Mouse (Mus musculus) embryonic fibroblast, embryonic 13.5 days (primary cell): ENCODE results near the gene Gm17018. TPM values are rescaled to one million over a fixed set of nuclear protein-coding genes. Genes with fewer than 3 reads are reported as not detected.

Experiments
- H3K27ac ChIP-seq: 2 replicates; pipeline ENCODE4 v1.5.1; 2012; ENCODE audit warnings: low read length, control low read depth, inconsistent platforms; ENCODE audit not compliant: insufficient read depth
- H3K4me1 ChIP-seq: 2 replicates; pipeline ENCODE4 v1.6.1; 2011; ENCODE audit warnings: low read length; ENCODE audit not compliant: control insufficient read depth, insufficient read depth
- H3K4me3 ChIP-seq: 2 replicates; pipeline ENCODE4 v1.5.1; 2011; ENCODE audit warnings: mild to moderate bottlenecking, control low read depth, low read length; ENCODE audit not compliant: insufficient read depth
- CTCF ChIP-seq: IDR thresholded peaks from 2 replicates; pipeline ENCODE4 v1.5.1; 2011; ENCODE audit warnings: mild to moderate bottlenecking, control low read depth, low read length, moderate library complexity, borderline replicate concordance; ENCODE audit not compliant: insufficient read depth
- POLR2A ChIP-seq: IDR thresholded peaks from 2 replicates; pipeline ENCODE4 v1.6.1; 2011; ENCODE audit warnings: low read depth, mild to moderate bottlenecking, control low read depth, low read length, moderate library complexity
- polyA plus RNA-seq: library from polyadenylated mRNA; stranded (reverse); fragments of >200 nt; gene quantifications from 2 replicates; pipeline ENCODE4 v1.2.4, GENCODE M21; 2011; ENCODE audit warnings: low read depth; ENCODE audit not compliant: missing spikeins, insufficient read length

Gene Gm17018
- polyA plus RNA-seq, 1 experiment = 26.7 TPM

- no peak overlapping the region for H3K27ac ChIP-seq
- no peak overlapping the region for H3K4me3 ChIP-seq
- no peaks in the 10 kb centered on the region for H3K4me1 ChIP-seq
- no peak for TF ChIP-seq CTCF
- TF ChIP-seq POLR2A = no peak
These were observed 11.1 kb upstream of the Gm17018 start for GRCm38 (mm10) chr19:45549128-45549915.

GRCm38 (mm10) chr19:45549948-45550347 lies 10.5 kb upstream of the Gm17018 start:
- no peak for TF ChIP-seq POLR2A
- no peak for TF ChIP-seq CTCF

DNA sequence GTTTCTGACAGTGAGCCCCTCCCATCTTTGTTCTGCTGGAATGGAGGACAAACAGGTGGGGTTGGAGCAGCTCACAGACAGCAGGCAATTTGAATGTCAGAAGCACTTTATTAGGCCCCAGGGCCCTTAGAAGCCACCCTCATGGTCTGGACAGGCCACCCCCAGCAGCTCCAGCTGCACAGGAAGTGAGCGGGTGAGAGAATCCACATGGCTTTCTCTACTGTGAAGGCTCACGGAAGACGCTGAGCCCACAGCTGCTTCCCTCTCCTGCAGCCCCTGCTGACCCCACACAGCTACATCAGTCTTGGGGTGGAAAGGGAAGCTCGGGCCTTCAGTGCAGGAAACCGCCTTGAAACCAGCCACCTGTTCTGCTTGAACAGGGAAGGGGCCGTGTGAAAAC lies 8.2 kb upstream of the Gm17018 start:
- Histone ChIP-seq H3K4me1 (no peaks in the 10 kb centered on the region), H3K27ac (no peak overlapping the region), H3K4me3 (no peak overlapping the region)
- TF ChIP-seq CTCF (no peak), POLR2A (no peak)

More at GRCm38 (mm10) chr19:45549948-45550347, 10.5 kb upstream of the Gm17018 start:
- Histone ChIP-seq H3K27ac (no peak overlapping the region), H3K4me3 (no peak overlapping the region), H3K4me1 (no peaks in the 10 kb centered on the region)

DNA sequence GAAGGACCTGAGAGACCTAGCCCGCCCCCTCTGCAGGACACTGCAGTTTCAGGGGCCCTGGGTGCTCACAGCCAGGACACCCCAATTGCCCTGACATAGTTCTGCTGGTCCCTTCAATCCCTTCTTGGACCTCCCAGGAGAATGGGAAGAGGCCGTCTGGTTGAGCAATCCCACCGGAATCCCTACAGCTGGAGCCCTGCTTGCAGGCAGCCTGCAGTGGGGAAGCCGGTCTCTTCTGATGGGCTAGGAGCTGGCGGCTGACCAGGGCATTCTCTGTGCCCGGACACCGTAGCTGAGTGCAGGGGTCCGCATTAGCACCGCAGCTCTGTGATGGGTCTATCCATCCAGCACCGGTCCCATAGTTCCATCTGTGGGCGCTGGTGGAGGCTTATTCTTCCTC lies 6.3 kb upstream of the Gm17018 start:
- Histone ChIP-seq H3K4me1 (no peaks in the 10 kb centered on the region), H3K27ac (no peak overlapping the region), H3K4me3 (no peak overlapping the region)
- TF ChIP-seq POLR2A (no peak), CTCF (no peak)

GRCm38 (mm10) chr19:45565925-45566715 lies 5.7 kb downstream of the Gm17018 start:
- H3K27ac ChIP-seq = no peak overlapping the region
- no peak for TF ChIP-seq POLR2A
- no peak for TF ChIP-seq CTCF
- H3K4me1 ChIP-seq = no peaks in the 10 kb centered on the region
- H3K4me3 ChIP-seq = no peak overlapping the region

DNA sequence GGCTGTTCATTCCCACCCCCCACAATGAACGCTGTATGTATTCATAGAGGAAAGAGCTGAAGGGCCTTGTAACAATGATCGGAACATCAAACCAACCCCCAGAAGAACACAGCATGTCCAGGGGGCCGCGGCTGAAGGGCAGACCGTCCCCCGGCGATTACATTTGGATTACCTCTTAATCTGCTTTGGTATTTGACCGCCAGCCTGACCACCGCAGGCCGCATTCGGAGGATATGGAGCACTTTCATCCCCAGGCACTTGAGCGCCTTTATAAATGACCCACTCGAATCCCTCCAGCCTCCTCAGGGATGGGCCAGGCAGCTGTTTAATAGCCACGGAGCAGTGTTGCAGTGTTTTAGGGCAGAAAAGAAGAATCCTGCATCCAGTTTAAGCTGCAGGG lies 7.0 kb downstream of the Gm17018 start:
- Histone ChIP-seq H3K4me1 (no peaks in the 10 kb centered on the region), H3K4me3 (no peak overlapping the region), H3K27ac (no peak overlapping the region)
- no peak for TF ChIP-seq CTCF
- no peak for TF ChIP-seq POLR2A

GRCm38 (mm10) chr19:45573033-45573432 lies 12.6 kb downstream of the Gm17018 start:
- no peak for TF ChIP-seq POLR2A
- no peak for TF ChIP-seq CTCF
- Histone ChIP-seq H3K4me3 (no peak overlapping the region), H3K27ac (no peak overlapping the region), H3K4me1 (0 out of 2 replicates have a peak, but pooled peaks cover 3% of the 10 kb centered on the region)

DNA sequence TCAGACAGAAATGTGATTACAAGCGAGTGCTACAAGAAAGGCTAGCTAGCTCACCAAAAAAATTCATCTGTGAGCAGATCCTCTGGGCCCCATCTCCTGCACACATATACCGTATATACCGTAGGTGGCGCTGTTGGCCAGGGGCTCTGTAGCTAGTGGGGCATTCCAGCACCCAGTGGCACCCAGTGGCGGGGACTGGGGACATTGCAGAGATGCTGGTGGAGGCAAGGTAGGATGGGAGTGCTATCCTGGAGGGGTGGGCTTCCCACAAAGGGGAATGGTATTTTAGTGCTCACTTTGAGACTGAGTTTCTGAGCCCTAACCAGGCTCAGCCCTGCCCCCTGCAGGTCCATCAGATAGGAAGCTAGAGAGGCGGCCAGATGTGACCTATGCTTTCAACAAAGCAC lies 13.4 kb downstream of the Gm17018 start:
- Histone ChIP-seq H3K27ac (no peak overlapping the region), H3K4me3 (no peak overlapping the region), H3K4me1 (0 out of 2 replicates have a peak, but pooled peaks cover 3% of the 10 kb centered on the region)
- TF ChIP-seq POLR2A (no peak), CTCF (peak; percentile 67)

DNA sequence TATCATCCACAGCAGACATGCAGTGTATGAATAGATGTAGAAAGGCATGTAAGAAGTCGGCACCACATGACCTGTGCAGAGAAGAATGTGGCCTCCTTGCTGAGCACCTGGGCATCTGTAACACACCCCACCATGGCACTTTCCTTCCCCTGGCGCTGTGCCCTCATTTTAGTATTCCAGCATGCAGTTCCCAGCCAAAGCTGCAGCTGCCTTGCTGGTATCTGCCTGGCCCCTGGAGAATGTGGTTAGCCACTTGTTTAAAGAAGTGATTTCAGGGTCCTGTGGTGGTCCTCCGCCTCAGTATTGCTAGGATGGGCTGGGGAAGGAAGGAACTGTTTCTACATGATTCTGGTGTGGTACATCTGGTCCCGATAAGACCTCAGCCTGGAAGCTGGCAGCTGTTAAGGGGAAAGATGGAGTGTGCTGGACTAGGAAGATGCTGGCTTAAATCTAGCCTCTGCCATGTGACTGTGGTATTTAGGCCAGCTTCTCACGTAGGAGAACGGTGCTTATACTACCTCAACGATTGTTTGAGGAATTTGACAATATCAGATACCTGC lies 14.0 kb downstream of the Gm17018 start:
- H3K4me1 ChIP-seq = 0 out of 2 replicates have a peak, but pooled peaks cover 3% of the 10 kb centered on the region
- no peak overlapping the region for H3K27ac ChIP-seq
- TF ChIP-seq POLR2A (no peak), CTCF (no peak)
- no peak overlapping the region for H3K4me3 ChIP-seq
